ENCODE assay signal across 27 mouse cellular contexts in the genomic region with DNA sequence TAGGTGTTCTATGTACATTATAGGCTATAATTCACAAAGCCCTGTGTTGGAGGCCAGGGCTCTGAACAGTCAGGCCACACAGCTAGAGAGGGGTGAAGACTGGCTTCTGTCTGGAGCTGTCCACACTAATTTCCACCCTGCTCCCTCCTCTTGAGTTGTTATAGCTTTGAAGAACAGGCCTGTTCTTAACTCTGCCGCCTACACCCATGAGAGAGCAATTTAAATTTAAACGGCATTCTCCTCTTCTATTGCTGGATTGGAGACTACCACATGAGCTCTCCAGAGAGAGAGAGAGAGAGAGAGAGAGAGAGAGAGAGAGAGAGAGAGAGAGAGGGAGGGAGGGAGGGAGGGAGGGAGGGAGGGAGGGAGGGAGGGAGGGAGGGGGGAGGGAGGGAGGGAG. TPM values are rescaled to one million over a fixed set of nuclear protein-coding genes. Genes with fewer than 3 reads are reported as not detected.
DNase-seq lines count a peak whose midpoint lies in the region; ATAC-seq lines count a peak whose summit lies in the region.
"Had no signal": no experiment of that assay in that cellular context is flagged by ENCODE, and none has a peak within 500 bp of the region (broad histone marks: within the 10 kb centered on the region; RNA-seq: fewer than 3 reads in every experiment).

No protein-coding gene starts in this region.

- peak; percentile 19 for DNase-seq in embryonic facial prominence, embryonic 11.5 days (ENCODE audit: low spot score)
- DNase-seq in embryonic facial prominence, embryonic 10.5 days (ENCODE audit: low spot score) = no peak
- DNase-seq in heart, adult 11 months = peak; percentile 34
- peak; percentile 68 for DNase-seq in brain, adult 2 months (ENCODE audit: low read depth, low spot score)
- DNase-seq in telencephalon, adult 2 months (ENCODE audit: low read depth, low spot score) = peak; percentile 32
- DNase-seq: adrenal gland, postnatal 10 days; adrenal gland, postnatal 25 days; B cell, adult 2 months; cerebellum, adult 11-12 months; cerebellum, adult 2 months; cerebellum, adult 9-10 months; cerebellum, postnatal 10 days; cerebellum, postnatal 25 days had no signal

- no peak overlapping the region for H3K4me3 ChIP-seq in embryonic facial prominence, embryonic 11.5 days (ENCODE audit: low read depth, low read length)
- no peak overlapping the region for H3K4me3 ChIP-seq in embryonic facial prominence, embryonic 10.5 days
- no peak overlapping the region for H3K4me3 ChIP-seq in heart, embryonic 11.5 days (ENCODE audit: low read depth, low read length)
- H3K4me3 ChIP-seq: embryonic facial prominence, embryonic 12.5 days; embryonic facial prominence, embryonic 15.5 days; erythroblast, embryonic 14.5 days; forebrain, embryonic 10.5 days; forebrain, embryonic 12.5 days had no signal

- H3K4me1 ChIP-seq in embryonic facial prominence, embryonic 11.5 days (ENCODE audit: control insufficient read depth, insufficient read depth, low read length) = peaks cover 6% of the 10 kb centered on the region
- H3K4me1 ChIP-seq in embryonic facial prominence, embryonic 10.5 days = peaks cover 37% of the 10 kb centered on the region
- no peaks in the 10 kb centered on the region for H3K4me1 ChIP-seq in heart, embryonic 11.5 days (ENCODE audit: control insufficient read depth, insufficient read depth, low read length)
- H3K4me1 ChIP-seq: forebrain, embryonic 12.5 days had no signal

- no peaks in the 10 kb centered on the region for H3K36me3 ChIP-seq in embryonic facial prominence, embryonic 11.5 days (replicated peaks; ENCODE audit: control insufficient read depth, insufficient read depth, low read depth, low read length)
- no peaks in the 10 kb centered on the region for H3K36me3 ChIP-seq in embryonic facial prominence, embryonic 10.5 days (replicated peaks)
- H3K36me3 ChIP-seq in heart, embryonic 11.5 days (ENCODE audit: control insufficient read depth, insufficient read depth, low read length) = no peaks in the 10 kb centered on the region
- H3K36me3 ChIP-seq: embryonic facial prominence, embryonic 12.5 days; embryonic facial prominence, embryonic 15.5 days; forebrain, embryonic 10.5 days; forebrain, embryonic 12.5 days; G1E had no signal

- H3K9me3 ChIP-seq in embryonic facial prominence, embryonic 11.5 days (replicated peaks; ENCODE audit: control insufficient read depth, low read length) = no peaks in the 10 kb centered on the region
- H3K9me3 ChIP-seq in embryonic facial prominence, embryonic 10.5 days = no peaks in the 10 kb centered on the region
- no peaks in the 10 kb centered on the region for H3K9me3 ChIP-seq in heart, embryonic 11.5 days (replicated peaks; ENCODE audit: control insufficient read depth, low read length)
- H3K9me3 ChIP-seq: embryonic facial prominence, embryonic 12.5 days; embryonic facial prominence, embryonic 15.5 days; forebrain, embryonic 10.5 days; G1E had no signal

- H3K4me2 ChIP-seq in embryonic facial prominence, embryonic 11.5 days (ENCODE audit: low read depth, low read length) = no peak overlapping the region
- H3K4me2 ChIP-seq in heart, embryonic 11.5 days = no peak overlapping the region
- H3K4me2 ChIP-seq: embryonic facial prominence, embryonic 12.5 days; embryonic facial prominence, embryonic 15.5 days; forebrain, embryonic 12.5 days had no signal

- H3K27ac ChIP-seq in embryonic facial prominence, embryonic 11.5 days (replicated peaks; ENCODE audit: low read depth, low read length) = no peak overlapping the region
- no peak overlapping the region for H3K27ac ChIP-seq in embryonic facial prominence, embryonic 10.5 days (replicated peaks)
- H3K27ac ChIP-seq in heart, embryonic 11.5 days (ENCODE audit: low read depth, low read length) = no peak overlapping the region
- H3K27ac ChIP-seq: embryonic facial prominence, embryonic 15.5 days; forebrain, embryonic 10.5 days; forebrain, embryonic 12.5 days had no signal

- 47% methylated on average over 2 of the region's 2 CpGs for WGBS in embryonic facial prominence, embryonic 11.5 days
- WGBS in embryonic facial prominence, embryonic 10.5 days = 57% methylated on average over 2 of the region's 2 CpGs
- 41% methylated on average over 2 of the region's 2 CpGs for WGBS in heart, embryonic 11.5 days (ENCODE audit: insufficient replicate concordance)

- no peak for ATAC-seq in embryonic facial prominence, embryonic 11.5 days (replicated peaks; ENCODE audit: insufficient number of reproducible peaks, low FRiP score, low TSS enrichment, low read depth)
- no peak for ATAC-seq in heart, embryonic 11.5 days (replicated peaks; ENCODE audit: insufficient number of reproducible peaks, low FRiP score, low TSS enrichment)
- ATAC-seq in activated CD4-positive, CD25-positive, alpha-beta regulatory T cell, adult 4 months = no peak
- ATAC-seq: CD4-positive, CD25-positive, alpha-beta regulatory T cell, adult 4 months; forebrain, embryonic 14.5 days; forebrain, embryonic 16.5 days; Patski had no signal

- no peaks in the 10 kb centered on the region for H3K27me3 ChIP-seq in embryonic facial prominence, embryonic 11.5 days (ENCODE audit: control insufficient read depth, insufficient read depth, low read length)
- no peaks in the 10 kb centered on the region for H3K27me3 ChIP-seq in embryonic facial prominence, embryonic 10.5 days (replicated peaks; ENCODE audit: low read depth, poor library complexity, severe bottlenecking)
- 0 out of 2 replicates have a peak, but pooled peaks cover 2% of the 10 kb centered on the region for H3K27me3 ChIP-seq in heart, embryonic 11.5 days (ENCODE audit: control insufficient read depth, insufficient read depth, low read length)
- H3K27me3 ChIP-seq: CH12.LX; embryonic facial prominence, embryonic 12.5 days; embryonic facial prominence, embryonic 15.5 days; forebrain, embryonic 12.5 days; Patski had no signal

- H3K9ac ChIP-seq in embryonic facial prominence, embryonic 11.5 days (replicated peaks; ENCODE audit: low read length) = no peak overlapping the region
- no peak overlapping the region for H3K9ac ChIP-seq in heart, embryonic 11.5 days (ENCODE audit: low read depth, low read length)
- H3K9ac ChIP-seq: embryonic facial prominence, embryonic 12.5 days; embryonic facial prominence, embryonic 15.5 days; forebrain, embryonic 12.5 days had no signal

RNA-seq across cellular contexts. Expression of a gene that starts 5.3 kb away (rescaled TPM):
- 0.13 TPM in 1 of 2 replicates, not detected in the other for polyA plus RNA-seq in embryonic facial prominence, embryonic 11.5 days (2014; fragmentation: Nextera tagmentation; extraction: Ambion mirVana)
- polyA plus RNA-seq in embryonic facial prominence, embryonic 10.5 days (2016; fragmentation: Nextera tagmentation; extraction: Ambion mirVana) = not detected in 2 replicates
- polyA plus RNA-seq in heart, embryonic 11.5 days (2014; fragmentation: Nextera tagmentation; extraction: Ambion mirVana) = not detected in 2 replicates
- polyA plus RNA-seq in activated CD4-positive, CD25-positive, alpha-beta regulatory T cell, adult 4 months (2017; shearing (Covaris generic)) = 10 to 100 TPM; 17.2 to 23.0 TPM
- polyA plus RNA-seq: cerebellum, adult 2 months; cortical plate, adult 2 months; embryonic facial prominence, embryonic 15.5 days; erythroblast, embryonic 14.5 days; forebrain, embryonic 10.5 days; forebrain, embryonic 14.5 days; forebrain, embryonic 16.5 days had no signal

RNA-seq across cellular contexts. Expression of a gene that starts 38.1 kb away (rescaled TPM):
- polyA plus RNA-seq in embryonic facial prominence, embryonic 11.5 days (2014; fragmentation: Nextera tagmentation; extraction: Ambion mirVana) = 0.20 and 0.25 TPM in 2 replicates
- 0.11 and 0.18 TPM in 2 replicates for polyA plus RNA-seq in embryonic facial prominence, embryonic 10.5 days (2016; fragmentation: Nextera tagmentation; extraction: Ambion mirVana)
- polyA plus RNA-seq in heart, embryonic 11.5 days (2014; fragmentation: Nextera tagmentation; extraction: Ambion mirVana) = 0.48 and 0.62 TPM in 2 replicates
- 10 to 100 TPM; 37.7 to 48.6 TPM for polyA plus RNA-seq in activated CD4-positive, CD25-positive, alpha-beta regulatory T cell, adult 4 months (2017; shearing (Covaris generic))
- polyA plus RNA-seq: erythroblast, embryonic 14.5 days had no signal

RNA-seq across cellular contexts. Expression of a gene that starts 38.2 kb away (rescaled TPM):
- 58.8 and 65.5 TPM in 2 replicates for polyA plus RNA-seq in embryonic facial prominence, embryonic 11.5 days (2014; fragmentation: Nextera tagmentation; extraction: Ambion mirVana)
- 34.7 and 35.3 TPM in 2 replicates for polyA plus RNA-seq in embryonic facial prominence, embryonic 10.5 days (2016; fragmentation: Nextera tagmentation; extraction: Ambion mirVana)
- 39.7 and 43.6 TPM in 2 replicates for polyA plus RNA-seq in heart, embryonic 11.5 days (2014; fragmentation: Nextera tagmentation; extraction: Ambion mirVana)
- 100 to 1,000 TPM; 216 to 219 TPM for polyA plus RNA-seq in activated CD4-positive, CD25-positive, alpha-beta regulatory T cell, adult 4 months (2017; shearing (Covaris generic))

Comparison
In these comparisons a context has a peak if more than half of its experiments do, and no peak if none do; other contexts are left out.
1. RNA of a gene that starts 5.3 kb away (polyA plus RNA-seq): 17.2 to 23.0 TPM in activated CD4-positive, CD25-positive, alpha-beta regulatory T cell, adult 4 months; 0.13 TPM in embryonic facial prominence, embryonic 11.5 days, not detected in heart, embryonic 11.5 days and not detected in embryonic facial prominence, embryonic 10.5 days; every median in the first group is over 10 times any median in the second.
2. RNA of a gene that starts 38.1 kb away (polyA plus RNA-seq): 37.7 to 48.6 TPM in activated CD4-positive, CD25-positive, alpha-beta regulatory T cell, adult 4 months; 0.48 to 0.62 TPM in heart, embryonic 11.5 days, 0.20 to 0.25 TPM in embryonic facial prominence, embryonic 11.5 days and 0.11 to 0.18 TPM in embryonic facial prominence, embryonic 10.5 days; every median in the first group is over 10 times any median in the second.